Mouse (Mus musculus) olfactory bulb, adult 2 months (tissue): ENCODE results near the gene Mthfd1l. TPM values are rescaled to one million over a fixed set of nuclear protein-coding genes. Genes with fewer than 3 reads are reported as not detected.

Experiments used
- H3K27ac ChIP-seq: fragments of 200-500 bp; 2 replicates; pipeline ENCODE4 v1.5.1; 2012; ENCODE audit warnings: low read depth, low read length; ENCODE audit not compliant: insufficient read depth
- H3K4me1 ChIP-seq: fragments of 200-500 bp; 2 replicates; pipeline ENCODE4 v1.6.1; 2012; ENCODE audit warnings: low read length; ENCODE audit not compliant: control insufficient read depth, insufficient read depth
- H3K4me3 ChIP-seq: fragments of 200-500 bp; 2 replicates; pipeline ENCODE4 v1.5.1; 2012; ENCODE audit warnings: mild to moderate bottlenecking, low read depth, low read length, moderate library complexity; ENCODE audit not compliant: insufficient read depth
- CTCF ChIP-seq: fragments of 200-500 bp; IDR thresholded peaks from 2 replicates; pipeline ENCODE4 v1.5.1; 2012; ENCODE audit warnings: low read depth, mild to moderate bottlenecking, low read length, moderate library complexity; ENCODE audit not compliant: insufficient read depth
- POLR2A ChIP-seq: fragments of 200-500 bp; IDR thresholded peaks from 2 replicates; pipeline ENCODE4 v1.6.1; 2012; ENCODE audit warnings: mild to moderate bottlenecking, low read depth, low read length, moderate library complexity; ENCODE audit not compliant: insufficient read depth
- WGBS: fragments of 180-500 bp; shearing (Covaris S2); methylation state at CpG from one replicate; pipeline ENCODE4 v1.1.7; 2018; 5-methylcytosine and 5-hydroxymethylcytosine counted together
- polyA plus RNA-seq: library from polyadenylated mRNA; stranded (reverse); fragments of >200 nt; gene quantifications from 2 replicates; pipeline ENCODE4 v1.2.4, GENCODE M21; 2012; ENCODE audit warnings: low replicate concordance; ENCODE audit not compliant: missing spikeins, insufficient read depth, insufficient read length

Mthfd1l gene
- polyA plus RNA-seq, 1 experiment, result not detected

- Histone ChIP-seq H3K27ac (no peak overlapping the region), H3K4me1 (peaks cover 3% of the 10 kb centered on the region; the same call in 1 of the 2 replicates), H3K4me3 (no peak overlapping the region)
- TF ChIP-seq CTCF (no peak), POLR2A (no peak)
- 83% methylated on average over 4 of the region's 4 CpGs for WGBS
Measured at GRCm38 (mm10) chr10:3995277-3995676, 22.4 kb downstream of the Mthfd1l start.

- WGBS, result 39% methylated on average over 15 of the region's 15 CpGs
- Histone ChIP-seq H3K4me3 (no peak overlapping the region), H3K27ac (no peak overlapping the region)
Measured at GRCm38 (mm10) chr10:3996170-3996876, 23.4 kb downstream of the Mthfd1l start.

DNA sequence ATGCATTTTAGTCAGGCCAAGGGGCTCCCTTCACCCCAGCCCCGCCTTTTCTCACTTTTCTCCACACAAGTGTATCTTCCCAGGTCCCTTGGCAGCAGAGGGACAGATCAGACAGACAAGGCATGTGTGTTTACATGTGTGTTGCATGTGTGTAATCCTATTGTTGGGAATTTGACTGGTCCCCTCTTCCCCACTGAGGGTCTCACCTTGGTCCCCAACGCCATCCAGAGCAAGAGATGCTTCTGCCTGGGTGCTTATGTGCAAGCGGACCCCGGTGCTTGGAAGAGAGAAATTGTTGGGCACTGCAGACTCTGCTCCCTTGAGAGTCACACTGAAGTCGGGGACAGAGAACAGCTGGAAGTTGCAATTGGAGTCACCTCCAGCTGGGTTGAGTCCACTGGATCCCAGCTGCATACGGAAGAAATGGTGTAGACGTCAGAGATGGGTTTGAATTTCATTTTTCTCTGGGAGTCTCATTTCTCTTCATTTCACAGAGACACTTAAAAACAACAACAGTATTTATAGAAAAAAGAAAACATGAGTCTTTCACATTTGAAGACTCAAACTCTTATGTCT, 25.0 kb downstream of the Mthfd1l start:
- TF ChIP-seq CTCF, result no peak
- TF ChIP-seq POLR2A, result no peak
- 87% methylated on average over 7 of the region's 7 CpGs for WGBS
- Histone ChIP-seq H3K4me1 (peaks cover 6% of the 10 kb centered on the region), H3K27ac (no peak overlapping the region), H3K4me3 (no peak overlapping the region)

More at GRCm38 (mm10) chr10:3996170-3996876, 23.4 kb downstream of the Mthfd1l start:
- H3K4me1 ChIP-seq, result peaks cover 3% of the 10 kb centered on the region; the same call in 1 of the 2 replicates
- TF ChIP-seq POLR2A (no peak), CTCF (no peak)

GRCm38 (mm10) chr10:4002711-4003110, 29.8 kb downstream of the Mthfd1l start:
- H3K27ac ChIP-seq, result no peak overlapping the region
- H3K4me3 ChIP-seq, result no peak overlapping the region
- peaks cover 4% of the 10 kb centered on the region; the same call in 1 of the 2 replicates for H3K4me1 ChIP-seq
- 62% methylated on average over 5 of the region's 5 CpGs for WGBS
- no peak for TF ChIP-seq CTCF
- no peak for TF ChIP-seq POLR2A

- TF ChIP-seq POLR2A (no peak), CTCF (no peak)
- 89% methylated on average over 7 of the region's 7 CpGs for WGBS
- Histone ChIP-seq H3K4me1 (peaks cover 4% of the 10 kb centered on the region; the same call in 1 of the 2 replicates), H3K27ac (no peak overlapping the region), H3K4me3 (no peak overlapping the region)
Measured at GRCm38 (mm10) chr10:4005191-4005590, 32.3 kb downstream of the Mthfd1l start.

- no peak overlapping the region for H3K4me3 ChIP-seq
- no peak overlapping the region for H3K27ac ChIP-seq
- TF ChIP-seq CTCF, result no peak
- TF ChIP-seq POLR2A, result no peak
- peaks cover 4% of the 10 kb centered on the region; the same call in 1 of the 2 replicates for H3K4me1 ChIP-seq
- 65% methylated on average over 7 of the region's 7 CpGs for WGBS
Measured at GRCm38 (mm10) chr10:4006296-4007015, 33.5 kb downstream of the Mthfd1l start.

- TF ChIP-seq POLR2A (no peak), CTCF (no peak)
- WGBS, result 86% methylated on average over 14 of the region's 14 CpGs
- Histone ChIP-seq H3K27ac (no peak overlapping the region), H3K4me3 (no peak overlapping the region), H3K4me1 (no peaks in the 10 kb centered on the region)
Measured at GRCm38 (mm10) chr10:4022628-4023303, 49.8 kb downstream of the Mthfd1l start.

DNA sequence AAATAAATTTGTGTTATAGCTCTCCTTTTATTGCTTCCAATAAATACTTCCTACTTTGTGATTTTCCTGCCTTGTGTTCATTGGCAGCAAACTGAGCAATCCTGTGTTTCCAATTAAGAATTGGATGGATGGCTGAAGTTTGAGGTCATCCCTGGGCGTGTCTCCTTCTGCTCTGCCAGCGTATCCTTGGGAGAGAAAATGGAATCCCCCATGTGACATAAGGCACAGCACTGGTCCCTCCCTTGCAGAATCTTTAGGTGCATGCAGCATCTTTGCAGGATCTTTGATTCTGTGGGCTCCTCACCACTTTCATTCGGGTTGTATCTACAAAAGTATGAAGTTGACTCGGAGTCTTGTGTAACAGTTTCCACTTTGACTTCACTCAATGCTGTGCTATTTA, 53.7 kb downstream of the Mthfd1l start:
- Histone ChIP-seq H3K4me1 (no peaks in the 10 kb centered on the region), H3K27ac (no peak overlapping the region), H3K4me3 (no peak overlapping the region)
- TF ChIP-seq POLR2A, result no peak
- TF ChIP-seq CTCF, result no peak
- WGBS, result 95% methylated on average over 4 of the region's 4 CpGs
